Mouse (Mus musculus): ENCODE measurements at regions not wholly inside any gene's neighbourhood (a gene's known extent, or its start where the extent isn't known, plus 50 kb on each side); places are given as distances from the start of the nearest gene placed in this dataset.

DNA sequence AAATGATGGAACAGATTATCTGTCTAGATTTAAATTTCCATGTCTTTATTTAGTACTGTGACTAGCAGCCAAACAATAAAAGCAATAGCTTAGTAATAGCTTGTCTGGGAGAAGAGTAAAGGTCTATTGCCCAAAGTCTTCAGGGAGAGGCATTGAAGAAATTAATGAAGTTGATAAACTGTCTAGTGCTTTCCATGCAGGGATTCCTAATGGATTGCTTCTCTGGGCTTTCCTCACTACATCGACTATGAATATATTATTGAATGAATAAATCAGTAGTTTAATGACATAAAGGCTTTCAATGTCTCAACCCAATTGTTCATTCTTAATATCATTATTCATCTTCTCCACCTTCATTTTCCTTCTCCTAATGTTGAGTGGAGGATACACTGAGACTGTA, 487.9 kb upstream of the Crim1 start:
- TF ChIP-seq CTCF (IDR thresholded peaks at IDR 0.05; ENCODE audit: low read depth, low read length) (no peak), POLR2A (IDR thresholded peaks at IDR 0.05; ENCODE audit: extremely low read depth, insufficient read depth, low read length) (no peak)
